Mouse (Mus musculus): ENCODE measurements around the gene Nemp2. TPM values are rescaled to one million over a fixed set of nuclear protein-coding genes. Genes with fewer than 3 reads are reported as not detected.

The Nemp2 gene
- total and polyA plus RNA-seq, 2 experiments from 2014 or later, result 4.2 to 10.3 TPM

DNA sequence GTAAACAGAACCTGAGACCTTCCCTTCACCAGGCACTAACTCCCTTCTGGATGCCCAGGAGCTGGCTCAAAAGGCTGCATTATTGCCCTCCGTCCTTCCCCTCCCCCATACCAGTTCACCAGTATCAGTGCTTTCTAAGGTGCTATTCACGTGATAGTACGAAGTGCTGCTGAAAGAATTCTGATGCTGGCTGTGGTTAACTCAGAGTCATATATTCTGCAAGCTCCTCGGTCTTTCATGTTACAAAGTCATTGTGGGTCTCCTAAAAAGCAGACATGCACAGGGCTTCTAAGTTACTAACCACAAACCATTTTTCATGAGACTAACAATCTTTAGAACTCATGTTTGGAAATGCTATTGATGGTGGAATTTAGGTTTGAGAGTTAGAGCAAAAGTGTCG is 19.6 kb downstream of the Nemp2 start:
- H3K4me3 ChIP-seq (ENCODE audit: low read depth, low read length), result no peak overlapping the region
- DNase-seq, result no peak
- no peak overlapping the region for H3K9ac ChIP-seq
- no peaks in the 10 kb centered on the region for H3K27me3 ChIP-seq (ENCODE audit: insufficient read depth, low read length)
- no peak overlapping the region for H3K4me2 ChIP-seq (ENCODE audit: low read depth)
- no peak for TF ChIP-seq CTCF (IDR thresholded peaks at IDR 0.05; ENCODE audit: low read depth)
- H3K36me3 ChIP-seq (ENCODE audit: insufficient read depth), result peaks cover 19% of the 10 kb centered on the region
- no peaks in the 10 kb centered on the region for H3K9me3 ChIP-seq (ENCODE audit: low read length)
- no peak for ATAC-seq
- H3K4me1 ChIP-seq (ENCODE audit: insufficient read depth), result no peaks in the 10 kb centered on the region
- no peak overlapping the region for H3K27ac ChIP-seq (ENCODE audit: low read depth, low read length)
- 86% methylated on average over 5 of the region's 5 CpGs for WGBS

GRCm38 (mm10) chr1:52652601-52653253 is 22.2 kb downstream of the Nemp2 start:
- no peaks in the 10 kb centered on the region for H3K9me3 ChIP-seq (ENCODE audit: low read length)
- no peak for TF ChIP-seq CTCF (IDR thresholded peaks at IDR 0.05; ENCODE audit: low read depth)
- no peaks in the 10 kb centered on the region for H3K27me3 ChIP-seq (ENCODE audit: insufficient read depth, low read length)
- H3K4me1 ChIP-seq (ENCODE audit: insufficient read depth), result no peaks in the 10 kb centered on the region
- 88% methylated on average over 3 of the region's 3 CpGs for WGBS
- H3K9ac ChIP-seq, result no peak overlapping the region
- no peak overlapping the region for H3K4me3 ChIP-seq (ENCODE audit: low read depth, low read length)
- no peak for DNase-seq
- H3K36me3 ChIP-seq (ENCODE audit: insufficient read depth), result peaks cover 17% of the 10 kb centered on the region
- no peak overlapping the region for H3K27ac ChIP-seq (ENCODE audit: low read depth, low read length)
- H3K4me2 ChIP-seq (ENCODE audit: low read depth), result no peak overlapping the region
- ATAC-seq, result no peak

DNA sequence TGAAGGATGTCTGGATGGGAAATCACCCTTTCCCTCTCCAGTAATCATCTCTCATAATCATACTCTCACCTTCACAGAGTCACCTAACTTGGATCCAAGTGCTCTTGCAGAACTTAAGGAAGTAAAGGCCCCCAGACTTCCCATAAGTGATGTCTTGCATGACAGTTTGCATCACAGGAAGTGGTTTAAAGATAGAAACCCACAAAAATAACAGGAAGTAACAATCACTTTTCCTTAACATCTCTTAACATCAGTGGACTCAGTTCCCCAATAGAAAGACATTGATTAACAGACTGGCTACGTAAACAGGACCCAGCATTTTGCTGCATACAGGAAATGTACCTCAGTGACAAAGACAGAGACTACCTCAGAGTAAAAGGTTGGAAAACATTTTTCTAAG is 22.9 kb downstream of the Nemp2 start:
- Histone ChIP-seq H3K4me1 (ENCODE audit: insufficient read depth) (no peaks in the 10 kb centered on the region), H3K4me3 (ENCODE audit: low read depth, low read length) (no peak overlapping the region), H3K27me3 (ENCODE audit: insufficient read depth, low read length) (no peaks in the 10 kb centered on the region), H3K9me3 (ENCODE audit: low read length) (no peaks in the 10 kb centered on the region), H3K36me3 (ENCODE audit: insufficient read depth) (peaks cover 22% of the 10 kb centered on the region), H3K4me2 (ENCODE audit: low read depth) (no peak overlapping the region), H3K27ac (ENCODE audit: low read depth, low read length) (no peak overlapping the region), H3K9ac (no peak overlapping the region)
- DNase-seq (no peak), ATAC-seq (no peak)
- no peak for TF ChIP-seq CTCF (IDR thresholded peaks at IDR 0.05; ENCODE audit: low read depth)
- 91% methylated on average over 1 of the region's 1 CpGs for WGBS

GRCm38 (mm10) chr1:52655153-52655552 is 24.6 kb downstream of the Nemp2 start:
- H3K4me2 ChIP-seq (ENCODE audit: low read depth), result no peak overlapping the region
- no peak for TF ChIP-seq CTCF (IDR thresholded peaks at IDR 0.05; ENCODE audit: low read depth)
- H3K9ac ChIP-seq, result no peak overlapping the region
- DNase-seq (no peak), ATAC-seq (no peak)
- H3K27me3 ChIP-seq (ENCODE audit: insufficient read depth, low read length), result no peaks in the 10 kb centered on the region
- peaks cover 18% of the 10 kb centered on the region for H3K36me3 ChIP-seq (ENCODE audit: insufficient read depth)
- H3K4me3 ChIP-seq (ENCODE audit: low read depth, low read length), result no peak overlapping the region
- no peaks in the 10 kb centered on the region for H3K9me3 ChIP-seq (ENCODE audit: low read length)
- WGBS, result 89% methylated on average over 4 of the region's 4 CpGs
- H3K27ac ChIP-seq (ENCODE audit: low read depth, low read length), result no peak overlapping the region
- no peaks in the 10 kb centered on the region for H3K4me1 ChIP-seq (ENCODE audit: insufficient read depth)

DNA sequence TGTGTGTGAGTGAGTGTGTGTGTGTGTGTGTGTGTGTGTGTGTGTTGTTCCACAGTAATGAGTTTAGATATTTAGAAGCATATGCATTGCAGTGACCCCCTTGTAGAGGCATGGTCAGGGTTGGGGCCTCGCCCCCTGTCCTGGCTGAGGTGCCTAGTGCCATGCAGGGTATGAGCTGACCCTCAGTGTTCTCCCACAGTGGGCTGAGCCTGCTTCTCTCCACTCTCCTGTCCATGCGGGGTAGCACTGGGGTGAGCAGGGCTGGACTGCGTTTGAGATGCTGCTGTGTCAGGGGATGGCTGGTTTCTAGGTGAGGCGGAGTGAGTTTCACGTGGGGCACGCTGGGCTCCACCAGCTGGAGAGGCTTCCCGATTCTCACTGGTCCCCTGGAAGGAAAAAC is 27.7 kb downstream of the Nemp2 start:
- no peaks in the 10 kb centered on the region for H3K4me1 ChIP-seq (ENCODE audit: insufficient read depth)
- no peak overlapping the region for H3K4me2 ChIP-seq (ENCODE audit: low read depth)
- no peak overlapping the region for H3K27ac ChIP-seq (ENCODE audit: low read depth, low read length)
- ATAC-seq (no peak), DNase-seq (no peak)
- H3K27me3 ChIP-seq (ENCODE audit: insufficient read depth, low read length), result no peaks in the 10 kb centered on the region
- H3K9ac ChIP-seq, result no peak overlapping the region
- H3K4me3 ChIP-seq (ENCODE audit: low read depth, low read length), result no peak overlapping the region
- 93% methylated on average over 7 of the region's 7 CpGs for WGBS
- H3K36me3 ChIP-seq (ENCODE audit: insufficient read depth), result peaks cover 19% of the 10 kb centered on the region
- TF ChIP-seq CTCF (IDR thresholded peaks at IDR 0.05; ENCODE audit: low read depth), result no peak
- H3K9me3 ChIP-seq (ENCODE audit: low read length), result no peaks in the 10 kb centered on the region

GRCm38 (mm10) chr1:52660278-52660677 is 29.8 kb downstream of the Nemp2 start:
- WGBS, result 88% methylated on average over 2 of the region's 2 CpGs
- Histone ChIP-seq H3K27ac (ENCODE audit: low read depth, low read length) (no peak overlapping the region), H3K4me3 (ENCODE audit: low read depth, low read length) (no peak overlapping the region), H3K9ac (no peak overlapping the region), H3K9me3 (ENCODE audit: low read length) (no peaks in the 10 kb centered on the region), H3K4me2 (ENCODE audit: low read depth) (no peak overlapping the region), H3K4me1 (ENCODE audit: insufficient read depth) (no peaks in the 10 kb centered on the region), H3K27me3 (ENCODE audit: insufficient read depth, low read length) (no peaks in the 10 kb centered on the region), H3K36me3 (ENCODE audit: insufficient read depth) (peaks cover 19% of the 10 kb centered on the region)
- ATAC-seq, result no peak
- DNase-seq, result no peak
- TF ChIP-seq CTCF (IDR thresholded peaks at IDR 0.05; ENCODE audit: low read depth), result no peak

DNA sequence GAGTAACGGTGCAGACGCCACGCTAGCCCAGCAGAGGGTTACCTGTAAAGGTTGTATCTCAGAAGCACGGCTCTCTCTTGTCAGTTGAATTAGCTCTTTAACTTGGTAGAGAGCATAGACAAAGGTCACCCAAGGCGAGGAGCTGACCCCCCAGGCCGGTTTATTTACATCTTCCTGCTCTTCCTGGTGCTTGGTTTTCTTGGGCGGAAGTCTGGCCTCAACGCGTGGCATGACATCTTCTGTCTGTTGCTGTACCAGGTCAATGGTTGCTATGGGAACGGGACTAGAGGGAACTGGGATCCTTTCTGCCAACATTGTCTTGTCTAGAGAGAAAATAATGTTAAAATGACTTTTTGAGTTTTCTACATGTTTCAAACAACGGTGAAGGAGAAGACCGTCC is 30.3 kb downstream of the Nemp2 start:
- peaks cover 19% of the 10 kb centered on the region for H3K36me3 ChIP-seq (ENCODE audit: insufficient read depth)
- H3K27me3 ChIP-seq (ENCODE audit: insufficient read depth, low read length), result no peaks in the 10 kb centered on the region
- no peaks in the 10 kb centered on the region for H3K9me3 ChIP-seq (ENCODE audit: low read length)
- TF ChIP-seq CTCF (IDR thresholded peaks at IDR 0.05; ENCODE audit: low read depth), result no peak
- H3K9ac ChIP-seq, result no peak overlapping the region
- 85% methylated on average over 12 of the region's 12 CpGs for WGBS
- no peak overlapping the region for H3K4me2 ChIP-seq (ENCODE audit: low read depth)
- no peak for ATAC-seq
- no peak overlapping the region for H3K4me3 ChIP-seq (ENCODE audit: low read depth, low read length)
- no peaks in the 10 kb centered on the region for H3K4me1 ChIP-seq (ENCODE audit: insufficient read depth)
- DNase-seq, result no peak
- no peak overlapping the region for H3K27ac ChIP-seq (ENCODE audit: low read depth, low read length)
